Mouse (Mus musculus): Measurements from ENCODE around the gene Fgfr2. TPM values are rescaled to one million over a fixed set of nuclear protein-coding genes. Genes with fewer than 3 reads are reported as not detected.

Gene Fgfr2
- total RNA-seq, 1 experiment = 37.5 TPM

- in situ Hi-C loops (cut with MboI; ENCODE audit: low sequenced_read_pairs in 2 of 2, unreplicated experiment in 2 of 2) = no loop called here
- H3K9ac ChIP-seq (ENCODE audit: insufficient read depth, low read depth, low read length, poor library complexity, severe bottlenecking) = peak overlapping the region; percentile 77; the same call in 1 of the 2 replicates
- H3K4me3 ChIP-seq (ENCODE audit: insufficient read depth in 1 of 2, low read depth in 1 of 2, low read length in 2 of 2, poor library complexity in 1 of 2, severe bottlenecking in 1 of 2) = peak overlapping the region; percentile 54 to 64
- DNase-seq (ENCODE audit: low read depth, low spot score) = no peak
- H3K36me3 ChIP-seq (ENCODE audit: control insufficient read depth, insufficient read depth, low read length, poor library complexity, severe bottlenecking) = peaks cover 13% of the 10 kb centered on the region; the same call in 1 of the 2 replicates
- H3K9me3 ChIP-seq (ENCODE audit: control insufficient read depth, insufficient read depth, low read depth, low read length) = no peaks in the 10 kb centered on the region
- peak overlapping the region; percentile 99; the same call in 1 of the 2 replicates for H3K27ac ChIP-seq (ENCODE audit: insufficient read depth, low read depth, low read length, poor library complexity, severe bottlenecking)
- peaks cover 12 to 24% of the 10 kb centered on the region in 2 experiments for H3K4me1 ChIP-seq (ENCODE audit: control insufficient read depth in 2 of 2, insufficient read depth in 2 of 2, low read length in 2 of 2, poor library complexity in 1 of 2)
- TF ChIP-seq ZC3H11A (IDR thresholded peaks at IDR 0.05; ENCODE audit: borderline replicate concordance, low read depth, low read length) (no peak), MAFK (IDR thresholded peaks at IDR 0.05; ENCODE audit: insufficient read depth, low read depth, low read length) (no peak), ZNF384 (IDR thresholded peaks at IDR 0.05; ENCODE audit: low read depth, low read length) (no peak), HCFC1 (IDR thresholded peaks at IDR 0.05; ENCODE audit: borderline replicate concordance, insufficient read depth, low read length) (no peak), CHD2 (IDR thresholded peaks at IDR 0.05; ENCODE audit: low read depth, low read length) (no peak)
Measured at GRCm38 (mm10) chr7:133116542-133116941, 6.6 kb downstream of the Fgfr2 start.

- Histone ChIP-seq H3K36me3 (ENCODE audit: control insufficient read depth, insufficient read depth, low read length, poor library complexity, severe bottlenecking) (peaks cover 15% of the 10 kb centered on the region; the same call in 1 of the 2 replicates), H3K4me3 (ENCODE audit: insufficient read depth in 1 of 2, low read depth in 1 of 2, low read length in 2 of 2, poor library complexity in 1 of 2, severe bottlenecking in 1 of 2) (peak overlapping the region; percentile 54 to 64), H3K4me1 (ENCODE audit: control insufficient read depth in 2 of 2, insufficient read depth in 2 of 2, low read length in 2 of 2, poor library complexity in 1 of 2) (peaks cover 14 to 27% of the 10 kb centered on the region in 2 experiments), H3K9ac (ENCODE audit: insufficient read depth, low read depth, low read length, poor library complexity, severe bottlenecking) (peak overlapping the region; percentile 77), H3K9me3 (ENCODE audit: control insufficient read depth, insufficient read depth, low read depth, low read length) (no peaks in the 10 kb centered on the region), H3K27ac (ENCODE audit: insufficient read depth, low read depth, low read length, poor library complexity, severe bottlenecking) (peak overlapping the region; percentile 99)
- TF ChIP-seq MAFK (IDR thresholded peaks at IDR 0.05; ENCODE audit: insufficient read depth, low read depth, low read length) = no peak
- no peak for TF ChIP-seq CHD2 (IDR thresholded peaks at IDR 0.05; ENCODE audit: low read depth, low read length)
- no peak for TF ChIP-seq ZNF384 (IDR thresholded peaks at IDR 0.05; ENCODE audit: low read depth, low read length)
- TF ChIP-seq ZC3H11A (IDR thresholded peaks at IDR 0.05; ENCODE audit: borderline replicate concordance, low read depth, low read length) = no peak
- TF ChIP-seq HCFC1 (IDR thresholded peaks at IDR 0.05; ENCODE audit: borderline replicate concordance, insufficient read depth, low read length) = no peak
- in situ Hi-C loops (cut with MboI; ENCODE audit: low sequenced_read_pairs in 2 of 2, unreplicated experiment in 2 of 2) = no loop called here
- no peak for DNase-seq (ENCODE audit: low read depth, low spot score)
Measured at GRCm38 (mm10) chr7:133115886-133116285, 7.3 kb downstream of the Fgfr2 start.

DNA sequence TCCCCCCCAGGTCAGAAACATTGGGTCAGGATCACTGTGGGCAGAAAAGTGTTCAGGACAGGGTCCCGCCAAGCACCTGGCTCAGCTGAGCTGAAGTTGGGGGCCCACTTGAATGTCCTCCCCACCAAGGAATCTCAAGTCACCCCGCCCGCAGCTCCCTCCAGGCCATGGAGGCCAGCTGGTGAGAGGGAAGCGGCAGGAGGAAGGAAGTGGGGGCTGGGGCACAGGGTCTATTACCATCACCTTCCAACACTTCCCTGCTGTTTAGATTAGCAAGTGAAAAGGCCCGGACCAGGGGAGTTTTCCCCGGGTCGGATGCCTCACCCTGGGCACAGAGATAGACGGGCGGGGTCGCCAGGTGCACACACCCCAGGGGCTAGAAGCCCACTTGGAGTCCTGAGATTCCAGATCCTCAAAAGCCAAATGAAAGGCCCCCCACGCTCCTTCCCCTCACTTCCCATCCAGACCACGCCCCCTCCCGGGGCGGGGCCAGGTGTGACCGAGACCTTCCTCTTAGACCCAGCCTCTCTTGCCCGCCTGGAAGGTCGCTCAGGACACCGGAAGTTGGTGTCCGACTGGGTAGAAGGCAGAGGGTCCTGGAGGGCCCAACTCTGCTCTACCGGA, 8.2 kb downstream of the Fgfr2 start:
- Histone ChIP-seq H3K9ac (ENCODE audit: insufficient read depth, low read depth, low read length, poor library complexity, severe bottlenecking) (peak overlapping the region; percentile 70), H3K36me3 (ENCODE audit: control insufficient read depth, insufficient read depth, low read length, poor library complexity, severe bottlenecking) (peaks cover 18% of the 10 kb centered on the region; the same call in 1 of the 2 replicates), H3K4me1 (ENCODE audit: control insufficient read depth in 2 of 2, insufficient read depth in 2 of 2, low read length in 2 of 2, poor library complexity in 1 of 2) (peaks cover 17 to 32% of the 10 kb centered on the region in 2 experiments), H3K9me3 (ENCODE audit: control insufficient read depth, insufficient read depth, low read depth, low read length) (no peaks in the 10 kb centered on the region), H3K27ac (ENCODE audit: insufficient read depth, low read depth, low read length, poor library complexity, severe bottlenecking) (peak overlapping the region; percentile 99), H3K4me3 (ENCODE audit: insufficient read depth in 1 of 2, low read depth in 1 of 2, low read length in 2 of 2, poor library complexity in 1 of 2, severe bottlenecking in 1 of 2) (peak overlapping the region; percentile 54 to 64)
- in situ Hi-C loops (cut with MboI; ENCODE audit: low sequenced_read_pairs in 2 of 2, unreplicated experiment in 2 of 2) = no loop called here
- DNase-seq (ENCODE audit: low read depth, low spot score) = peak; percentile 100
- TF ChIP-seq HCFC1 (IDR thresholded peaks at IDR 0.05; ENCODE audit: borderline replicate concordance, insufficient read depth, low read length) = no peak; the same call in 1 of the 2 replicates
- 0 out of 2 replicates have a peak, but pooled peaks have one; percentile 38 for TF ChIP-seq CHD2 (IDR thresholded peaks at IDR 0.05; ENCODE audit: low read depth, low read length)
- TF ChIP-seq ZC3H11A (IDR thresholded peaks at IDR 0.05; ENCODE audit: borderline replicate concordance, low read depth, low read length) = no peak

DNA sequence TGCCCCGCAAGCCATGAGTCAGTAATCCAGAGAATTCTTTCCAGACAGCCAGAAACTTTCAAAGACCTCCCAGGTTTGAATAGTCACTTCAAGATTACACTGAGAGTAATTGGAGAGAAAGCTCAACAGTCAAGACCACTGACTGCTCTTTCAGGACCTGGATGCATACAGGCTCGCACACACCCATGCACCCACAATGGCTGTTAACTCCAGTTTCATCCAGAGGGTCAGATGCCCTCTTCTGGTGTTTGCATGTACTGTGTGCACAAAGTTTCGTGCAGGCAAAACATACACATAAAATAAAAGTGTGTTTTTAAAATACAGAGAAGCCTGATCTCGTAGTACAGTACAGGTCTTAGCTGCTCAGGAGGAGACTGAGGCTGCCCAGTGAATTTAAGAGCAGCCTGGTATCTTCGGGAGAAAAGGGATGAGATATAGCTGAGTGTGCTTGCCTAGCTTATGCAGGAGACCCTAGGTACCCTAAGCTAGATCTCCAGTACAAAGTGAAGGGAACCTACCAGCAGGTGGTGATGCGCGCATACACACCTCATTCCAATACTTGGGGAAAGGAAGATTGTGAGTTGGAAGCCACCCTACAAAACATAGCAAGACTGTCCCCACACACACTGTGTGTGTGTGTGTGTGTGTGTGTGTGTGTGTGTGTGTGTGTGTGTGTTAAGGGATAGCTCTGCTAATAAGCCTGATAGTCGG, 9.8 kb downstream of the Fgfr2 start:
- Histone ChIP-seq H3K36me3 (ENCODE audit: control insufficient read depth, insufficient read depth, low read length, poor library complexity, severe bottlenecking) (peaks cover 25% of the 10 kb centered on the region; the same call in 1 of the 2 replicates), H3K4me1 (ENCODE audit: control insufficient read depth in 2 of 2, insufficient read depth in 2 of 2, low read length in 2 of 2, poor library complexity in 1 of 2) (peaks cover 23 to 27% of the 10 kb centered on the region in 2 experiments), H3K9me3 (ENCODE audit: control insufficient read depth, insufficient read depth, low read depth, low read length) (no peaks in the 10 kb centered on the region), H3K9ac (ENCODE audit: insufficient read depth, low read depth, low read length, poor library complexity, severe bottlenecking) (peak overlapping the region; percentile 77), H3K4me3 (ENCODE audit: insufficient read depth in 1 of 2, low read depth in 1 of 2, low read length in 2 of 2, poor library complexity in 1 of 2, severe bottlenecking in 1 of 2) (peak overlapping the region; percentile 46 to 64), H3K27ac (ENCODE audit: insufficient read depth, low read depth, low read length, poor library complexity, severe bottlenecking) (peak overlapping the region; percentile 99)
- TF ChIP-seq ZNF384 (IDR thresholded peaks at IDR 0.05; ENCODE audit: low read depth, low read length) (no peak), CHD2 (IDR thresholded peaks at IDR 0.05; ENCODE audit: low read depth, low read length) (no peak), HCFC1 (IDR thresholded peaks at IDR 0.05; ENCODE audit: borderline replicate concordance, insufficient read depth, low read length) (no peak), ZC3H11A (IDR thresholded peaks at IDR 0.05; ENCODE audit: borderline replicate concordance, low read depth, low read length) (no peak), MAFK (IDR thresholded peaks at IDR 0.05; ENCODE audit: insufficient read depth, low read depth, low read length) (no peak)
- DNase-seq (ENCODE audit: low read depth, low spot score) = no peak
- in situ Hi-C loops (cut with MboI; ENCODE audit: low sequenced_read_pairs in 2 of 2, unreplicated experiment in 2 of 2) = no loop called here
